Mouse (Mus musculus): ENCODE data around the gene Pafah1b1.

DNA sequence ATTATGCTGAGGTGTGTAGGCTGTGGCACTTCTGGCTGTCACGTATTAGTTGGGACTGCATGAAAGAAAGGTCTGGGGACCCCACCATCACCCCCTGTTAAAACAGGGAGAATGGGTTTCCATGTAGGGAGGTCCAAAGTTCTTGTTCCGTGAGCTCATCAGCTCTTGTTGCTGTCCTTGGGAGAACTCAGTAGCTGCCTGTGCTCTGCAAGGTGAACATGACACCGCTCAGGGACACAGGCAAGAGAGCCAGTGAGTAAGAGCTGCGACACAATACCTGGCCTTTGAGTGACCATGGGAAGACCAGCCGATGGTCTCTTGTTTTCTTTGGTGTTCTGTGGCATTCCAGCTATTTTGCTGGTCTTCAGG is 58.2 kb downstream of the Pafah1b1 start:
- TF ChIP-seq POLR2A (IDR thresholded peaks at IDR 0.05; ENCODE audit: low read depth, low read length) (no peak), CTCF (IDR thresholded peaks at IDR 0.05; ENCODE audit: borderline replicate concordance, insufficient read depth, low read length) (no peak)

All from embryonic fibroblast, embryonic 13.5 days (primary cell).